Mouse (Mus musculus): ENCODE data around the gene Nfatc3. TPM values are rescaled to one million over a fixed set of nuclear protein-coding genes. Genes with fewer than 3 reads are reported as not detected.
"Not testable (repeated sequence)": the region's sequence is repeated elsewhere in the genome, so short reads cannot be mapped to it uniquely, and the experiment has no call there.

The Nfatc3 gene
- 3.8 and 3.9 TPM in 2 replicates for polyA plus RNA-seq (2015; fragmentation: Nextera tagmentation; extraction: Ambion mirVana)

- peak within 1 kb of the TSS; percentile 63 for H3K4me2 ChIP-seq (ENCODE audit: low read length)
- ATAC-seq (replicated peaks; ENCODE audit: low FRiP score, low read depth) (peak; percentile 99), DNase-seq (ENCODE audit: low spot score) (peak; percentile 100)
- H3K36me3 ChIP-seq (ENCODE audit: insufficient read depth, low read length), result no peaks in the 10 kb centered on the region
- WGBS, result under 1% methylated on average over 50 of the region's 52 CpGs
- no peaks in the 10 kb centered on the region for H3K27me3 ChIP-seq (ENCODE audit: insufficient read depth, low read length)
- peak within 1 kb of the TSS; percentile 97 for H3K27ac ChIP-seq
- peak within 1 kb of the TSS; percentile 91 for H3K4me3 ChIP-seq (replicated peaks; ENCODE audit: low read depth, low read length)
- no peaks in the 10 kb centered on the region for H3K9me3 ChIP-seq (replicated peaks; ENCODE audit: low read length)
- peak within 1 kb of the TSS; percentile 89 for H3K9ac ChIP-seq (ENCODE audit: low read depth, low read length)
- no peak for TF ChIP-seq CTCF (IDR thresholded peaks at IDR 0.05; ENCODE audit: low read depth)
- peaks cover 6% of the 10 kb centered on the region; the same call in 1 of the 2 replicates for H3K4me1 ChIP-seq (replicated peaks; ENCODE audit: insufficient read depth, low read length)
Measured at GRCm38 (mm10) chr8:106058731-106059612, at the start of gene Nfatc3. Nfatc3 (plus strand) TSS chr8:106058840.

- peak overlapping the region; percentile 73 for H3K4me2 ChIP-seq (ENCODE audit: low read length)
- no peak for TF ChIP-seq CTCF (IDR thresholded peaks at IDR 0.05; ENCODE audit: low read depth)
- H3K9ac ChIP-seq (ENCODE audit: low read depth, low read length), result peak overlapping the region; percentile 86
- H3K27me3 ChIP-seq (ENCODE audit: insufficient read depth, low read length), result no peaks in the 10 kb centered on the region
- peaks cover 8% of the 10 kb centered on the region; the same call in 1 of the 2 replicates for H3K4me1 ChIP-seq (replicated peaks; ENCODE audit: insufficient read depth, low read length)
- H3K36me3 ChIP-seq (ENCODE audit: insufficient read depth, low read length), result 0 out of 2 replicates have a peak, but pooled peaks cover 4% of the 10 kb centered on the region
- ATAC-seq (replicated peaks; ENCODE audit: low FRiP score, low read depth) (peak; percentile 93), DNase-seq (ENCODE audit: low spot score) (peak; percentile 97)
- H3K27ac ChIP-seq, result peak overlapping the region; percentile 66
- peak overlapping the region; percentile 78 for H3K4me3 ChIP-seq (replicated peaks; ENCODE audit: low read depth, low read length)
- H3K9me3 ChIP-seq (replicated peaks; ENCODE audit: low read length), result no peaks in the 10 kb centered on the region
- under 1% methylated on average over 74 of the region's 74 CpGs for WGBS
Measured at GRCm38 (mm10) chr8:106010748-106011642, 47.6 kb upstream of the Nfatc3 start.

- no peak for TF ChIP-seq CTCF (IDR thresholded peaks at IDR 0.05; ENCODE audit: low read depth)
- peaks cover 8% of the 10 kb centered on the region; the same call in 1 of the 2 replicates for H3K4me1 ChIP-seq (replicated peaks; ENCODE audit: insufficient read depth, low read length)
- H3K4me3 ChIP-seq (replicated peaks; ENCODE audit: low read depth, low read length), result peak within 1 kb of the TSS; percentile 78
- no peaks in the 10 kb centered on the region for H3K27me3 ChIP-seq (ENCODE audit: insufficient read depth, low read length)
- H3K4me2 ChIP-seq (ENCODE audit: low read length), result peak within 1 kb of the TSS; percentile 73
- DNase-seq (ENCODE audit: low spot score) (no peak), ATAC-seq (replicated peaks; ENCODE audit: low FRiP score, low read depth) (peak; percentile 55)
- peak within 1 kb of the TSS; percentile 66 for H3K27ac ChIP-seq
- H3K9me3 ChIP-seq (replicated peaks; ENCODE audit: low read length), result no peaks in the 10 kb centered on the region
- H3K9ac ChIP-seq (ENCODE audit: low read depth, low read length), result peak within 1 kb of the TSS; percentile 86
- WGBS, result 3% methylated on average over 6 of the region's 6 CpGs
- H3K36me3 ChIP-seq (ENCODE audit: insufficient read depth, low read length), result 0 out of 2 replicates have a peak, but pooled peaks cover 4% of the 10 kb centered on the region
Measured at GRCm38 (mm10) chr8:106011643-106011986, 47.0 kb upstream of the Nfatc3 start, which contains the start of gene Ddx28. Ddx28 (minus strand) TSS chr8:106011882.

- H3K36me3 ChIP-seq (ENCODE audit: insufficient read depth, low read length); H3K27me3 ChIP-seq (ENCODE audit: insufficient read depth, low read length); H3K4me1 ChIP-seq (replicated peaks; ENCODE audit: insufficient read depth, low read length); H3K9me3 ChIP-seq (replicated peaks; ENCODE audit: low read length); DNase-seq (ENCODE audit: low spot score); H3K27ac ChIP-seq; ATAC-seq (replicated peaks; ENCODE audit: low FRiP score, low read depth): not testable (repeated sequence)
- 80% methylated on average over 8 of the region's 8 CpGs for WGBS
- Histone ChIP-seq H3K9ac (ENCODE audit: low read depth, low read length) (peak overlapping the region; percentile 86), H3K4me3 (replicated peaks; ENCODE audit: low read depth, low read length) (peak overlapping the region; percentile 78; the same call in 1 of the 2 replicates), H3K4me2 (ENCODE audit: low read length) (peak overlapping the region; percentile 73)
Measured at GRCm38 (mm10) chr8:106012203-106012602, 46.4 kb upstream of the Nfatc3 start.

- Histone ChIP-seq H3K9me3 (replicated peaks; ENCODE audit: low read length) (no peaks in the 10 kb centered on the region), H3K27ac (no peak overlapping the region), H3K27me3 (ENCODE audit: insufficient read depth, low read length) (no peaks in the 10 kb centered on the region), H3K36me3 (ENCODE audit: insufficient read depth, low read length) (no peaks in the 10 kb centered on the region), H3K4me3 (replicated peaks; ENCODE audit: low read depth, low read length) (no peak overlapping the region), H3K4me1 (replicated peaks; ENCODE audit: insufficient read depth, low read length) (no peaks in the 10 kb centered on the region), H3K4me2 (ENCODE audit: low read length) (no peak overlapping the region), H3K9ac (ENCODE audit: low read depth, low read length) (no peak overlapping the region)
- DNase-seq (ENCODE audit: low spot score) (no peak), ATAC-seq (replicated peaks; ENCODE audit: low FRiP score, low read depth) (no peak)
- TF ChIP-seq CTCF (IDR thresholded peaks at IDR 0.05; ENCODE audit: low read depth), result no peak
- 93% methylated on average over 6 of the region's 6 CpGs for WGBS
Measured at GRCm38 (mm10) chr8:106016284-106016683, 42.4 kb upstream of the Nfatc3 start.

- Histone ChIP-seq H3K4me3 (replicated peaks; ENCODE audit: low read depth, low read length) (no peak overlapping the region), H3K27ac (no peak overlapping the region), H3K27me3 (ENCODE audit: insufficient read depth, low read length) (no peaks in the 10 kb centered on the region), H3K4me2 (ENCODE audit: low read length) (no peak overlapping the region), H3K4me1 (replicated peaks; ENCODE audit: insufficient read depth, low read length) (no peaks in the 10 kb centered on the region), H3K9ac (ENCODE audit: low read depth, low read length) (no peak overlapping the region), H3K36me3 (ENCODE audit: insufficient read depth, low read length) (no peaks in the 10 kb centered on the region), H3K9me3 (replicated peaks; ENCODE audit: low read length) (no peaks in the 10 kb centered on the region)
- 88% methylated on average over 7 of the region's 7 CpGs for WGBS
- no peak for DNase-seq (ENCODE audit: low spot score)
- no peak for TF ChIP-seq CTCF (IDR thresholded peaks at IDR 0.05; ENCODE audit: low read depth)
- no peak for ATAC-seq (replicated peaks; ENCODE audit: low FRiP score, low read depth)
Measured at GRCm38 (mm10) chr8:106017130-106017529, 41.5 kb upstream of the Nfatc3 start.
